11 mouse cellular contexts compared by ENCODE assay signal in the genomic region with DNA sequence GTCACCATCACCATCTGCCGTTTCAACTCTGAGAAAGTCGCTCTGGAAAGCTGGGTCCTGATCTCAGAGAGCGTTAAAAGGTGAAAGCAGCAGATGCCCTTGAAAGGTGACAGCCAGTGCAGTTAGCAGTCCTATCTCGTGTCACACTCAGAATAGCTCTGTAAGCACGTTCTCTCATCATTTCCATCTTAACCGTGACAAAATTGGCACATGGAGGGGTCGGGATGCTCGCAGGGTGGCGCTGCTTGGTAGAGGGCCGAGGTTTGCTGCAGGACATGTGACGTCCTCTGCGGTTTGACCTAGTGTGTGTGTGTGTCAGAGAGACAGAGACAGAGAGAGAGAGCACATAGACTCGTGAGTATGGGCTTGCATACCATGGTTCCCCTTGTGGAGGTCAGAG.
A peak's percentile ranks its signal among the peaks of the same experiment; 100 is the strongest.
DNase-seq lines count a peak whose midpoint lies in the region; ATAC-seq lines count a peak whose summit lies in the region.
"Had no signal": no experiment of that assay in that cellular context is flagged by ENCODE, and none has a peak within 500 bp of the region (broad histone marks: within the 10 kb centered on the region; RNA-seq: fewer than 3 reads in every experiment).

No protein-coding gene starts in this region.

- H3K4me1 ChIP-seq in heart, embryonic 11.5 days (ENCODE audit: control insufficient read depth, insufficient read depth, low read length), result peaks cover 50% of the 10 kb centered on the region
- H3K4me1 ChIP-seq in midbrain, embryonic 11.5 days (ENCODE audit: control insufficient read depth, insufficient read depth, low read length), result peaks cover 14% of the 10 kb centered on the region
- peaks cover 28% of the 10 kb centered on the region for H3K4me1 ChIP-seq in midbrain, embryonic 13.5 days (replicated peaks)
- H3K4me1 ChIP-seq in liver, embryonic 15.5 days (replicated peaks), result peaks cover 63% of the 10 kb centered on the region
- peaks cover 36% of the 10 kb centered on the region for H3K4me1 ChIP-seq in kidney, embryonic 14.5 days (ENCODE audit: control insufficient read depth, insufficient read depth, low read length)

- H3K4me3 ChIP-seq in heart, embryonic 11.5 days (ENCODE audit: low read depth, low read length), result no peak overlapping the region
- H3K4me3 ChIP-seq in midbrain, embryonic 11.5 days (ENCODE audit: low read depth, low read length), result no peak overlapping the region
- H3K4me3 ChIP-seq in midbrain, embryonic 13.5 days (replicated peaks), result no peak overlapping the region
- H3K4me3 ChIP-seq in liver, embryonic 15.5 days (replicated peaks), result 0 out of 2 replicates have a peak overlapping the region, but pooled peaks have one; percentile 2
- no peak overlapping the region for H3K4me3 ChIP-seq in kidney, embryonic 14.5 days (ENCODE audit: low read length)
- H3K4me3 ChIP-seq: hindbrain, embryonic 15.5 days; limb, embryonic 13.5 days had no signal

- ATAC-seq in heart, embryonic 11.5 days (replicated peaks; ENCODE audit: insufficient number of reproducible peaks, low FRiP score, low TSS enrichment), result no peak
- ATAC-seq in midbrain, embryonic 11.5 days (ENCODE audit: low FRiP score), result peak; percentile 38; the same call in 1 of the 2 replicates
- no peak for ATAC-seq in midbrain, embryonic 13.5 days
- no peak for ATAC-seq in liver, embryonic 15.5 days (ENCODE audit: insufficient read depth)
- no peak for ATAC-seq in kidney, embryonic 14.5 days (ENCODE audit: low FRiP score, low TSS enrichment)

- no peaks in the 10 kb centered on the region for H3K9me3 ChIP-seq in heart, embryonic 11.5 days (replicated peaks; ENCODE audit: control insufficient read depth, low read length)
- no peaks in the 10 kb centered on the region for H3K9me3 ChIP-seq in midbrain, embryonic 11.5 days (ENCODE audit: control insufficient read depth, low read length)
- no peaks in the 10 kb centered on the region for H3K9me3 ChIP-seq in midbrain, embryonic 13.5 days
- H3K9me3 ChIP-seq in liver, embryonic 15.5 days (replicated peaks), result no peaks in the 10 kb centered on the region
- H3K9me3 ChIP-seq in kidney, embryonic 14.5 days (ENCODE audit: control insufficient read depth, low read length), result no peaks in the 10 kb centered on the region
- H3K9me3 ChIP-seq: hindbrain, embryonic 15.5 days; limb, embryonic 13.5 days had no signal

- H3K4me2 ChIP-seq in heart, embryonic 11.5 days, result peak overlapping the region; percentile 27
- H3K4me2 ChIP-seq in midbrain, embryonic 11.5 days, result no peak overlapping the region
- H3K4me2 ChIP-seq in midbrain, embryonic 13.5 days (replicated peaks), result no peak overlapping the region
- peak overlapping the region; percentile 50 for H3K4me2 ChIP-seq in liver, embryonic 15.5 days
- H3K4me2 ChIP-seq in kidney, embryonic 14.5 days (replicated peaks; ENCODE audit: low read depth, low read length), result no peak overlapping the region
- H3K4me2 ChIP-seq: hindbrain, embryonic 15.5 days; limb, embryonic 13.5 days had no signal

- 0 out of 2 replicates have a peak, but pooled peaks cover 3% of the 10 kb centered on the region for H3K27me3 ChIP-seq in heart, embryonic 11.5 days (ENCODE audit: control insufficient read depth, insufficient read depth, low read length)
- H3K27me3 ChIP-seq in midbrain, embryonic 11.5 days (ENCODE audit: control insufficient read depth, insufficient read depth, low read length), result no peaks in the 10 kb centered on the region
- no peaks in the 10 kb centered on the region for H3K27me3 ChIP-seq in midbrain, embryonic 13.5 days
- H3K27me3 ChIP-seq in liver, embryonic 15.5 days, result no peaks in the 10 kb centered on the region
- no peaks in the 10 kb centered on the region for H3K27me3 ChIP-seq in kidney, embryonic 14.5 days (ENCODE audit: control insufficient read depth, insufficient read depth, low read length)
- H3K27me3 ChIP-seq: hindbrain, embryonic 15.5 days had no signal

- 39% methylated on average over 13 of the region's 13 CpGs for WGBS in heart, embryonic 11.5 days (ENCODE audit: insufficient replicate concordance)
- WGBS in midbrain, embryonic 11.5 days, result 77% methylated on average over 13 of the region's 13 CpGs
- 83% methylated on average over 13 of the region's 13 CpGs for WGBS in midbrain, embryonic 13.5 days
- 46% methylated on average over 13 of the region's 13 CpGs for WGBS in liver, embryonic 15.5 days (ENCODE audit: insufficient replicate concordance)
- 54% methylated on average over 13 of the region's 13 CpGs for WGBS in kidney, embryonic 14.5 days

- H3K9ac ChIP-seq in heart, embryonic 11.5 days (ENCODE audit: low read depth, low read length), result no peak overlapping the region
- no peak overlapping the region for H3K9ac ChIP-seq in midbrain, embryonic 11.5 days (ENCODE audit: low read length)
- no peak overlapping the region for H3K9ac ChIP-seq in midbrain, embryonic 13.5 days (replicated peaks)
- H3K9ac ChIP-seq in liver, embryonic 15.5 days, result 0 out of 2 replicates have a peak overlapping the region, but pooled peaks have one; percentile 6
- H3K9ac ChIP-seq in kidney, embryonic 14.5 days (ENCODE audit: low read depth, low read length), result no peak overlapping the region
- H3K9ac ChIP-seq: hindbrain, embryonic 15.5 days; limb, embryonic 13.5 days had no signal

- no peaks in the 10 kb centered on the region for H3K36me3 ChIP-seq in heart, embryonic 11.5 days (ENCODE audit: control insufficient read depth, insufficient read depth, low read length)
- no peaks in the 10 kb centered on the region for H3K36me3 ChIP-seq in midbrain, embryonic 11.5 days (ENCODE audit: control insufficient read depth, insufficient read depth, low read length)
- no peaks in the 10 kb centered on the region for H3K36me3 ChIP-seq in midbrain, embryonic 13.5 days
- H3K36me3 ChIP-seq in liver, embryonic 15.5 days (replicated peaks), result no peaks in the 10 kb centered on the region
- no peaks in the 10 kb centered on the region for H3K36me3 ChIP-seq in kidney, embryonic 14.5 days (ENCODE audit: control insufficient read depth, insufficient read depth, low read length)
- H3K36me3 ChIP-seq: hindbrain, embryonic 15.5 days; limb, embryonic 13.5 days had no signal

- peak overlapping the region; percentile 77 for H3K27ac ChIP-seq in heart, embryonic 11.5 days (ENCODE audit: low read depth, low read length)
- H3K27ac ChIP-seq in midbrain, embryonic 11.5 days (ENCODE audit: low read depth, low read length), result no peak overlapping the region
- H3K27ac ChIP-seq in midbrain, embryonic 13.5 days, result no peak overlapping the region
- peak overlapping the region; percentile 48 for H3K27ac ChIP-seq in liver, embryonic 15.5 days (replicated peaks)
- H3K27ac ChIP-seq in kidney, embryonic 14.5 days (ENCODE audit: low read depth, low read length), result no peak overlapping the region
- H3K27ac ChIP-seq: hindbrain, embryonic 15.5 days; limb, embryonic 13.5 days had no signal

- no peak for DNase-seq in heart, adult 11 months
- no peak for DNase-seq in midbrain, embryonic 11.5 days (ENCODE audit: low spot score, missing footprints)
- no peak for DNase-seq in retina, postnatal 1 day
- no peak for DNase-seq in adrenal gland, adult 18-20 months (ENCODE audit: low spot score in 2 of 2)
- DNase-seq: adrenal gland, adult 8-10 months had no signal

Comparison
In these comparisons a context has a peak if more than half of its experiments do, and no peak if none do; other contexts are left out.
1. H3K27ac ChIP-seq: peak in heart, embryonic 11.5 days (single experiment) and liver, embryonic 15.5 days (single experiment); none in midbrain, embryonic 11.5 days (single experiment), midbrain, embryonic 13.5 days (single experiment) and kidney, embryonic 14.5 days (single experiment).
2. H3K4me2 ChIP-seq: peak in heart, embryonic 11.5 days (single experiment) and liver, embryonic 15.5 days (single experiment); none in midbrain, embryonic 11.5 days (single experiment), midbrain, embryonic 13.5 days (single experiment) and kidney, embryonic 14.5 days (single experiment).